Comparison of ENCODE assay signal across 21 mouse cellular contexts in the genomic region with DNA sequence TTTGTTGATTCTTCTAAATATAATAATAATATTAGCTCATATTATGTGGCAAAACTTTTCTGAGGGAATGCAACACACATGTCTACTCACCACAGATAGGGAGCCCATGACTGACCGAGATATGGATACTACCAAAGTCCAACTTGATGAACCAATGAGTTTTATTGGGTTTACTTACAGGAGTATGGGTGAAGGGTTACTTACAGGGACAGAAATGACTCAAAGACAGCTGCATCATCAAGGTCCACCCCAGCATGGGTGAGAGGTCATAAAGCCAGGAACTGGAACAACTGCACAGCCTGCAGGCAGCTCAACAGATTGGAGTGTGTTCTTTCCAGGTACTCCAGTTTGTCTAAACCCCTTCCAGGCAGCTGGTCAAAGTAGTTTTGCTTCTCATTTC. TPM values are rescaled to one million over a fixed set of nuclear protein-coding genes. Genes with fewer than 3 reads are reported as not detected.
DNase-seq lines count a peak whose midpoint lies in the region; ATAC-seq lines count a peak whose summit lies in the region.
"Had no signal": no experiment of that assay in that cellular context is flagged by ENCODE, and none has a peak within 500 bp of the region (broad histone marks: within the 10 kb centered on the region; RNA-seq: fewer than 3 reads in every experiment).

No protein-coding gene starts in this region.

- no peak overlapping the region for H3K27ac ChIP-seq in intestine, embryonic 16.5 days (ENCODE audit: low read length)
- H3K27ac ChIP-seq: embryonic facial prominence, embryonic 13.5 days; embryonic facial prominence, embryonic 15.5 days; forebrain, embryonic 13.5 days; forebrain, embryonic 15.5 days had no signal

- H3K9me3 ChIP-seq in intestine, embryonic 16.5 days (ENCODE audit: control insufficient read depth, low read length) = no peaks in the 10 kb centered on the region
- H3K9me3 ChIP-seq: embryonic facial prominence, embryonic 13.5 days; embryonic facial prominence, embryonic 15.5 days; forebrain, embryonic 13.5 days; forebrain, embryonic 15.5 days had no signal

- no peak overlapping the region for H3K4me3 ChIP-seq in intestine, embryonic 16.5 days (ENCODE audit: low read length)
- H3K4me3 ChIP-seq: embryonic facial prominence, embryonic 13.5 days; embryonic facial prominence, embryonic 15.5 days; erythroblast, embryonic 14.5 days; forebrain, embryonic 13.5 days; forebrain, embryonic 15.5 days had no signal

- no peak overlapping the region for H3K4me2 ChIP-seq in intestine, embryonic 16.5 days (ENCODE audit: low read depth, low read length)
- H3K4me2 ChIP-seq: embryonic facial prominence, embryonic 13.5 days; embryonic facial prominence, embryonic 15.5 days; forebrain, embryonic 13.5 days; forebrain, embryonic 15.5 days had no signal

- 71% methylated on average over 1 of the region's 1 CpGs for WGBS in intestine, embryonic 16.5 days
- WGBS in large intestine, adult 2 months = 38% methylated on average over 1 of the region's 1 CpGs

- peak; percentile 88 for ATAC-seq in intestine, embryonic 16.5 days
- ATAC-seq: forebrain, embryonic 13.5 days; forebrain, embryonic 15.5 days; forebrain, postnatal 0 days had no signal

- no peaks in the 10 kb centered on the region for H3K36me3 ChIP-seq in intestine, embryonic 16.5 days (ENCODE audit: control insufficient read depth, insufficient read depth, low read length)
- H3K36me3 ChIP-seq: embryonic facial prominence, embryonic 13.5 days; embryonic facial prominence, embryonic 15.5 days; forebrain, embryonic 15.5 days had no signal

- DNase-seq in large intestine, adult 2 months (ENCODE audit: low read depth, low spot score) = peak; percentile 6
- DNase-seq in right cerebral cortex, postnatal 14 days = no peak
- DNase-seq in thymus, postnatal 10 days (ENCODE audit: low spot score in 2 of 2) = no peak
- no peak for DNase-seq in ovary, postnatal 14 days (ENCODE audit: low spot score)
- DNase-seq: adrenal gland, adult 2 months; adrenal gland, postnatal 10 days; adrenal gland, postnatal 25 days; cerebellum, adult 11 months; cerebellum, adult 18-20 months; cerebellum, adult 8-10 months; cerebellum, adult 9-11 months; cerebellum, postnatal 14 days; cerebellum, postnatal 36 days; embryo, embryonic 11 days; forebrain, postnatal 0 days had no signal

- H3K4me1 ChIP-seq in intestine, embryonic 16.5 days (ENCODE audit: control insufficient read depth, insufficient read depth, low read length) = no peaks in the 10 kb centered on the region
- H3K4me1 ChIP-seq: embryonic facial prominence, embryonic 13.5 days; embryonic facial prominence, embryonic 15.5 days; forebrain, embryonic 13.5 days; forebrain, embryonic 15.5 days had no signal

- H3K9ac ChIP-seq in intestine, embryonic 16.5 days (ENCODE audit: low read depth, low read length) = no peak overlapping the region
- H3K9ac ChIP-seq: embryonic facial prominence, embryonic 13.5 days; embryonic facial prominence, embryonic 15.5 days; forebrain, embryonic 13.5 days; forebrain, embryonic 15.5 days; forebrain, postnatal 0 days had no signal

- H3K27me3 ChIP-seq in intestine, embryonic 16.5 days (replicated peaks; ENCODE audit: control insufficient read depth, insufficient read depth, low read length) = no peaks in the 10 kb centered on the region
- H3K27me3 ChIP-seq: embryonic facial prominence, embryonic 13.5 days; embryonic facial prominence, embryonic 15.5 days; forebrain, embryonic 13.5 days; forebrain, embryonic 15.5 days had no signal

RNA-seq across cellular contexts. Expression of gene Wdr44, which starts 44.5 kb away (rescaled TPM):
- 8.6 and 9.8 TPM in 2 replicates for polyA plus RNA-seq in intestine, embryonic 16.5 days (2015; fragmentation: Nextera tagmentation; extraction: Ambion mirVana)
- 1.4 and 2.8 TPM in 2 replicates for polyA plus RNA-seq in large intestine, adult 2 months (2012; rRNA removed)
